Mouse (Mus musculus): ENCODE data around the gene Ank3.

DNA sequence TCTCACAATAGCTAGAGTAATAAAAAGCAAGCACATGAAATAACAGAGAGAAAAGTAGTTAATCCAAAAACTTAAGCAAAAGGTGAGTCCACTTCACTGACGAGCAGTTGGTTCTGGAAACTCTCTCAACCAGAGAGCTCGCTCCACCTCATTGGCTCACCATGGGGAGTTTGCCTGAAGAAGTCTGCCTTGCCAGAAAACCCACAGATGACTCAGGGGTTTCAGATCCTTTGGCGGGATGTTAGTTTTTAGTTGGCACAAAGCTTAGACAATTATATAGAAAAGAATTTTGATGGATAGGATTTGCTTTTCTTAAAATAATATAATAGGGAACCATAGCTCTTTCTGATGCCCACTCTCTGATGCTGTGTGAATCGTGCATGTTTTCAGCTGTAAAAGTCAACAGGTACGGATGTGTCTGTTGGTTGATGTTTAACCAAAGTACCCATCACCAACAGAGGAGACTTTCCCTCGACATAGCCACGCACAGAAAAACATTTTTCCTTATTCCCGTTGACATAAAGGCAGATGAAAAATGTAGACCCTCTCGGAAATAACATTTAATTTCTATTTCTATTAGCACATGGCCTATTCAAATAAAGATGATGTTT, 556.2 kb downstream of the Ank3 start:
- TF ChIP-seq CTCF (IDR thresholded peaks at IDR 0.05) (no peak), EP300 (IDR thresholded peaks at IDR 0.05) (no peak)

Data from lung, postnatal 0 days (tissue).